Comparison of ENCODE assay signal across 9 mouse cellular contexts in genomic region chr6:145009859-145010818, GRCm38 (mm10).
DNase-seq lines count a peak whose midpoint lies in the region; ATAC-seq and TF ChIP-seq lines count a peak whose summit lies in the region.
"Had no signal": no experiment of that assay in that cellular context is flagged by ENCODE, and none has a peak within 500 bp of the region (broad histone marks: within the 10 kb centered on the region; RNA-seq: fewer than 3 reads in every experiment).

No protein-coding gene starts in this region.

- no peaks in the 10 kb centered on the region for H3K36me3 ChIP-seq in heart, embryonic 11.5 days (ENCODE audit: control insufficient read depth, insufficient read depth, low read length)
- H3K36me3 ChIP-seq in limb, embryonic 14.5 days (ENCODE audit: control insufficient read depth, insufficient read depth, low read length) = 0 out of 2 replicates have a peak, but pooled peaks cover 7% of the 10 kb centered on the region
- H3K36me3 ChIP-seq in small intestine, adult 2 months (ENCODE audit: control insufficient read depth, insufficient read depth, low read length) = no peaks in the 10 kb centered on the region

- intact Hi-C loops in heart, postnatal 10 days (cut with DNase I) = loop anchor here (5.0 kb wide), 1 partner anchor 743 kb away; no protein-coding TSS in a partner anchor

- H3K4me2 ChIP-seq in heart, embryonic 11.5 days = no peak overlapping the region
- no peak overlapping the region for H3K4me2 ChIP-seq in limb, embryonic 14.5 days (replicated peaks; ENCODE audit: low read depth, low read length, severe bottlenecking)

- H3K27ac ChIP-seq in heart, embryonic 11.5 days (ENCODE audit: low read depth, low read length) = no peak overlapping the region
- H3K27ac ChIP-seq in limb, embryonic 14.5 days (replicated peaks; ENCODE audit: low read depth, low read length) = no peak overlapping the region
- H3K27ac ChIP-seq in small intestine, adult 2 months (ENCODE audit: insufficient read depth, low read depth, low read length) = no peak overlapping the region

- no peak for TF ChIP-seq POLR2A in limb, embryonic 14.5 days (IDR thresholded peaks at IDR 0.05; ENCODE audit: borderline replicate concordance, extremely low read depth, insufficient read depth, insufficient read length)
- no peak for TF ChIP-seq POLR2A in small intestine, adult 2 months (IDR thresholded peaks at IDR 0.05; ENCODE audit: low read depth, low read length)

- 74% methylated on average over 8 of the region's 8 CpGs for WGBS in heart, embryonic 11.5 days (ENCODE audit: insufficient replicate concordance)
- WGBS in limb, embryonic 14.5 days = 70% methylated on average over 8 of the region's 8 CpGs
- 71% methylated on average over 8 of the region's 8 CpGs for WGBS in small intestine, adult 2 months

- peak; percentile 45; the same call in 1 of the 2 replicates for TF ChIP-seq CTCF in small intestine, adult 2 months (IDR thresholded peaks at IDR 0.05; ENCODE audit: extremely low read depth, insufficient read length, insufficient replicate concordance, low read depth, low read length)

- peak; percentile 11 to 24 for DNase-seq in heart, postnatal 10 days
- DNase-seq in urinary bladder, postnatal 25 days (ENCODE audit: low spot score) = peak; percentile 5
- no peak for DNase-seq in urinary bladder, postnatal 36 days (ENCODE audit: low spot score in 2 of 2)
- DNase-seq in embryo, embryonic 10.5 days (ENCODE audit: low spot score) = peak; percentile 70
- DNase-seq in limb, embryonic 14.5 days (ENCODE audit: low spot score) = peak; percentile 42
- no peak for DNase-seq in spleen, postnatal 36 days (ENCODE audit: low spot score in 2 of 2)

- no peaks in the 10 kb centered on the region for H3K27me3 ChIP-seq in heart, embryonic 11.5 days (ENCODE audit: control insufficient read depth, insufficient read depth, low read length)
- H3K27me3 ChIP-seq in limb, embryonic 14.5 days (ENCODE audit: control insufficient read depth, insufficient read depth, low read length) = no peaks in the 10 kb centered on the region
- no peaks in the 10 kb centered on the region for H3K27me3 ChIP-seq in small intestine, adult 2 months (ENCODE audit: control insufficient read depth, insufficient read depth, low read length)
- H3K27me3 ChIP-seq: megakaryocyte, embryonic 14.5 days had no signal

- no peaks in the 10 kb centered on the region for H3K9me3 ChIP-seq in heart, embryonic 11.5 days (replicated peaks; ENCODE audit: control insufficient read depth, low read length)
- no peaks in the 10 kb centered on the region for H3K9me3 ChIP-seq in limb, embryonic 14.5 days (ENCODE audit: control insufficient read depth, low read length)

- no peak overlapping the region for H3K9ac ChIP-seq in heart, embryonic 11.5 days (ENCODE audit: low read depth, low read length)
- no peak overlapping the region for H3K9ac ChIP-seq in limb, embryonic 14.5 days (ENCODE audit: low read depth, low read length, severe bottlenecking)

- ATAC-seq in heart, embryonic 11.5 days (replicated peaks; ENCODE audit: insufficient number of reproducible peaks, low FRiP score, low TSS enrichment) = no peak
- ATAC-seq in limb, embryonic 14.5 days (ENCODE audit: low FRiP score, low read depth) = no peak

- 0 out of 2 replicates have a peak, but pooled peaks cover 2% of the 10 kb centered on the region for H3K4me1 ChIP-seq in heart, embryonic 11.5 days (ENCODE audit: control insufficient read depth, insufficient read depth, low read length)
- no peaks in the 10 kb centered on the region for H3K4me1 ChIP-seq in limb, embryonic 14.5 days (ENCODE audit: control insufficient read depth, insufficient read depth, low read length)
- no peaks in the 10 kb centered on the region for H3K4me1 ChIP-seq in small intestine, adult 2 months (ENCODE audit: control insufficient read depth, insufficient read depth, insufficient read length, low read length)
- H3K4me1 ChIP-seq: megakaryocyte, embryonic 14.5 days had no signal

- H3K4me3 ChIP-seq in heart, embryonic 11.5 days (ENCODE audit: low read depth, low read length) = no peak overlapping the region
- H3K4me3 ChIP-seq in limb, embryonic 14.5 days (replicated peaks; ENCODE audit: low read length) = no peak overlapping the region
- no peak overlapping the region for H3K4me3 ChIP-seq in small intestine, adult 2 months (ENCODE audit: low read depth, low read length)
- H3K4me3 ChIP-seq: megakaryocyte, embryonic 14.5 days had no signal

Comparison
In these comparisons a context has a peak if more than half of its experiments do, and no peak if none do; other contexts are left out.
1. DNase-seq: peak in heart, postnatal 10 days (2 of 2), urinary bladder, postnatal 25 days (single experiment), embryo, embryonic 10.5 days (single experiment) and limb, embryonic 14.5 days (single experiment); none in urinary bladder, postnatal 36 days (0 of 2) and spleen, postnatal 36 days (0 of 2).